Mouse (Mus musculus): ENCODE results near the gene Cox7a1.
"Not testable (repeated sequence)": the region's sequence is repeated elsewhere in the genome, so short reads cannot be mapped to it uniquely, and the experiment has no call there.

Gene Cox7a1

GRCm38 (mm10) chr7:30183879-30184289, at the start of gene Cox7a1:
TSS of gene Cox7a1 (plus strand) at chr7:30184144.
- DNase-seq (ENCODE audit: low read depth, low spot score), result peak; percentile 97

- no peak for DNase-seq (ENCODE audit: low read depth, low spot score)
These were observed 47.1 kb upstream of the Cox7a1 start for GRCm38 (mm10) chr7:30136826-30137225.

- no peak for DNase-seq (ENCODE audit: low read depth, low spot score)
These were observed 40.8 kb upstream of the Cox7a1 start for GRCm38 (mm10) chr7:30143170-30143554.

GRCm38 (mm10) chr7:30143555-30144209, 40.3 kb upstream of the Cox7a1 start:
- DNase-seq (ENCODE audit: low read depth, low spot score), result no peak

- no peak for DNase-seq (ENCODE audit: low read depth, low spot score)
These were observed 36.9 kb upstream of the Cox7a1 start for GRCm38 (mm10) chr7:30147011-30147410.

- no peak for DNase-seq (ENCODE audit: low read depth, low spot score)
These were observed 29.9 kb upstream of the Cox7a1 start for GRCm38 (mm10) chr7:30154040-30154439.

GRCm38 (mm10) chr7:30155507-30155906, 28.4 kb upstream of the Cox7a1 start:
- DNase-seq (ENCODE audit: low read depth, low spot score), result no peak

- DNase-seq (ENCODE audit: low read depth, low spot score), result no peak
These were observed 20.8 kb upstream of the Cox7a1 start for GRCm38 (mm10) chr7:30163113-30163512.

GRCm38 (mm10) chr7:30164745-30165144, 19.2 kb upstream of the Cox7a1 start:
- DNase-seq (ENCODE audit: low read depth, low spot score), result no peak

GRCm38 (mm10) chr7:30168914-30169582, 14.9 kb upstream of the Cox7a1 start:
- DNase-seq (ENCODE audit: low read depth, low spot score), result no peak

- peak; percentile 95 for DNase-seq (ENCODE audit: low read depth, low spot score)
These were observed 14.2 kb upstream of the Cox7a1 start, which contains the start of gene Zfp146 for GRCm38 (mm10) chr7:30169583-30170282. TSS of gene Zfp146 (minus strand) at chr7:30169750.

- no peak for DNase-seq (ENCODE audit: low read depth, low spot score)
These were observed 13.5 kb upstream of the Cox7a1 start for GRCm38 (mm10) chr7:30170283-30170951.

- DNase-seq (ENCODE audit: low read depth, low spot score), result no peak
These were observed 7.5 kb upstream of the Cox7a1 start for GRCm38 (mm10) chr7:30176474-30176873.

- DNase-seq (ENCODE audit: low read depth, low spot score), result no peak
These were observed 5.7 kb upstream of the Cox7a1 start for GRCm38 (mm10) chr7:30178256-30178655.

GRCm38 (mm10) chr7:30181308-30181707, 2.6 kb upstream of the Cox7a1 start:
- peak; percentile 72 for DNase-seq (ENCODE audit: low read depth, low spot score)

GRCm38 (mm10) chr7:30181929-30182328, 2.0 kb upstream of the Cox7a1 start:
- DNase-seq (ENCODE audit: low read depth, low spot score), result not testable (repeated sequence)

GRCm38 (mm10) chr7:30183189-30183588, 755 bp upstream of the Cox7a1 start:
- DNase-seq (ENCODE audit: low read depth, low spot score), result not testable (repeated sequence)

GRCm38 (mm10) chr7:30184641-30185348, 851 bp downstream of the Cox7a1 start:
- DNase-seq (ENCODE audit: low read depth, low spot score), result no peak

GRCm38 (mm10) chr7:30188344-30189115, 4.6 kb downstream of the Cox7a1 start:
- no peak for DNase-seq (ENCODE audit: low read depth, low spot score)

GRCm38 (mm10) chr7:30189116-30189491, 5.2 kb downstream of the Cox7a1 start:
- no peak for DNase-seq (ENCODE audit: low read depth, low spot score)

GRCm38 (mm10) chr7:30192088-30192487, 8.1 kb downstream of the Cox7a1 start:
- DNase-seq (ENCODE audit: low read depth, low spot score), result no peak

All from A20 (cell line).